Mouse (Mus musculus) embryo, embryonic 11 days (tissue): ENCODE measurements around the gene Snx17.

Experiments used
- DNase-seq: peaks from one replicate; pipeline ENCODE4 v3.0.0-alpha.2; 2015

Snx17 gene

GRCm38 (mm10) chr5:31241522-31242034 is 48.6 kb downstream of the Snx17 start:
- no peak for DNase-seq

- DNase-seq, result no peak
These were observed 49.2 kb downstream of the Snx17 start for GRCm38 (mm10) chr5:31242191-31242590.
